Mouse (Mus musculus) inflammation-experienced regulatory T-cells, adult 16 weeks (primary cell): Measurements from ENCODE around the gene Cyp2w1. TPM values are rescaled to one million over a fixed set of nuclear protein-coding genes. Genes with fewer than 3 reads are reported as not detected.

Experiments
- polyA plus RNA-seq: library from polyadenylated mRNA; unstranded; fragments of 100-300 nt; shearing (Covaris generic); gene quantifications from one replicate; pipeline ENCODE4 v1.2.1, GENCODE M21; 2017

The Cyp2w1 gene
- polyA plus RNA-seq: not detected

DNA sequence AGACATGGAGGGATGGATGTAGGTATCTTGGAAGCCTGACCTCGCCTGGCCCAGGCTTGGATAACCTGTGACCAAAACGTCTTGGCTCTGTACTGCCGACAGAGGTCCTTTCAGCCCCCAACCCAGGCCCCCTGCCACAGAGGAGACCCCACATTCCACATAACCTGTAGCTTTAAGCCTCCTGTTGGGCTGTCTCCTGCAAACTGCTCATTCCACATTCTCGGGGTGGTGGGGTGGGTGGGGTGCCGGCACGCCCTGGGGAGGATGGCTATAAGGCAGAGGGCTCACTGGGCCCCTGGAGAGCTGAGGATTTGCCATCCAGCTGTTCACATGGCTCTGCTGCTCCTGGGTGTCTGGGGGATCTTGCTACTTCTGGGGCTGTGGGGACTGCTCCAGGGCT lies at the start of gene Cyp2w1:
Gene Cyp2w1 (plus strand): TSS at position 301 of the 400 bp plus-strand sequence.

DNA sequence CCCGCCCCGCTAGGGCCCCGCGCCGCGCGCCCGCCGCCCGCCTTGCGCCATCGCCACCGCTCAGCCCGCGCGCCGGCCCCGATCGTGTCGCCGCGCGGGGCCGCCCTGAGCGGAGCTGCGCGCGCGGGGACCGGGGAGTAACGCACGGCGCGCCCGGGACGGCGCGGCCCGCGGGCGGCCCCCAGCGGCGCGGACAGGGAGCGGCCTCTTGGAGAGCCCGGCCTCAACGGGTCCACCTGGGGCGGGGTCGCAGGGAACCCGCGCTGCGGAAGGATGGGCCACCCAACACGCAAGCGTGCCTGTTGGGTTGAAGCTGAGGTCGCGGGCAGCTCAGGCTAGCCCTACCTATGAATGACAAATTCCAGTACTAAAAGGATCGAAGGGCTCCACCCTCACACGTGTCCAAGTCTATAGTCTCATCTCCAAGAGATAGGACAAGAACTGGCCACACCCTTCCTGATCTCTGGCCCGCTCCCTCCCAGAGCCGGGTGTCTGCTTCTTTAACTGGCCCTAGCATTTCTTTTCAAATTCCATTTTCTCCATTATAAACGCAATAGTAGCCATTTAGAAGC lies 26.9 kb upstream of the Cyp2w1 start, which contains the start of gene Adap1:
Gene Adap1 (minus strand): TSS at position 228 of the 572 bp plus-strand sequence.

DNA sequence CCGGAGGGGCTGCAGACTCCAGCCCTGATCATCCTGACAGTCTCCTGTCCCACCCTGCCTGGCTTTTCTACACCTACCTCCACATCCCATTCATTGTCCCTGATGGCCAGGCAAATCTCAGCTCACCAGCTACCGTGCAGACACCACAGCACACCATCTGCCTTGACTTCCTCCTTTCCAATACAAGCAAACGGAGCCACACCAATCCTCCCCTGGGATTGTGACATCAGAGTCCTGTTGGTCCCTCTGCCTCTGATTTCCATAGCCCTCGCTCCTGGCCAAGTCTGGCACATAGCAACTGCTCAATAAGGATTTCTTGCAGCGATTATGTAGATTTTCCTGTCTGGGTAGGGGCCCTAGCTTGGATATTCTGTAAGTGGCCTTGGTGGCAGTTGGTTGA lies 1.3 kb upstream of the Cyp2w1 start, which contains the start of gene Cox19:
Gene Cox19 (minus strand): TSS at position 285 of the 400 bp plus-strand sequence.

DNA sequence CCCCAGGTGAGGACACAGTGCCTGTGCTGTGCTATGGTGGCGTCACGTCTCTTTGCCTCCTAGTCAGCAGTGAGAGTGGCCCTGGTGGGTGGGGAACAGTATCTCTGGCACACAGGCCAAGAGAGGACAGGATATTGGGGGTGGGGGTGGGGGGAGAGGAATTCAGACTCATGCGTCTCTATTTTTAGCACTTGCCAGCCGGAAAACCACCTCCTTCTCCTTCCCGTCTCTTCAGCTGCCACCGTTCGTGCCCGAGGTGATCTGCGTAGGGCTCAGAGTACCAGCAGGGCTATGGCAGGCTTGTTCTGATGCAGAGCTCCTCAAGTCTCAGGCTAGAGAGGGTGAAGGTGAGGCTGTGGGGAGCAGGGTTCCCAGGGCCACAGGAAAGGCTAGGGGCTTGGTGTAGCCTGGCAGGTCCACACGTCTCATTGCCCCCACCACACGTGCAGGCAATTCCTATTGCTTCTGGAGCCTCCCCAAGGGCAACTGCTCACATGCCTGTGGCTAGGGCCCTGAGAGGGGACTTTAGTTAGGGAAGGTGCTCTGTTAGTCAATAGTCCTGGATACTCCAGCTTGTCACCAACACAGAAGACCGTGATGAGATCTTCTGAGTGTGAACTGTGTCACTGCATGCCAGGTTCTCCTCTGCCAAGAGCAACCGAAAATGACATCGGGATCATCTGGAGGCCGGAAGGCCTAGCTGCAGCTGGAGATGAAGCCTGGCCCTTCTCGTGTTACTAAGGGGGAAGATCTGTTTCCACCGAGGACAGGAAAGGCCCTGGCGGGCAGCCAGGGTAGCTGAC lies 25.3 kb downstream of the Cyp2w1 start, which contains the start of gene Gpr146:
Gene Gpr146 (plus strand): TSS at position 230 of the 803 bp plus-strand sequence.

DNA sequence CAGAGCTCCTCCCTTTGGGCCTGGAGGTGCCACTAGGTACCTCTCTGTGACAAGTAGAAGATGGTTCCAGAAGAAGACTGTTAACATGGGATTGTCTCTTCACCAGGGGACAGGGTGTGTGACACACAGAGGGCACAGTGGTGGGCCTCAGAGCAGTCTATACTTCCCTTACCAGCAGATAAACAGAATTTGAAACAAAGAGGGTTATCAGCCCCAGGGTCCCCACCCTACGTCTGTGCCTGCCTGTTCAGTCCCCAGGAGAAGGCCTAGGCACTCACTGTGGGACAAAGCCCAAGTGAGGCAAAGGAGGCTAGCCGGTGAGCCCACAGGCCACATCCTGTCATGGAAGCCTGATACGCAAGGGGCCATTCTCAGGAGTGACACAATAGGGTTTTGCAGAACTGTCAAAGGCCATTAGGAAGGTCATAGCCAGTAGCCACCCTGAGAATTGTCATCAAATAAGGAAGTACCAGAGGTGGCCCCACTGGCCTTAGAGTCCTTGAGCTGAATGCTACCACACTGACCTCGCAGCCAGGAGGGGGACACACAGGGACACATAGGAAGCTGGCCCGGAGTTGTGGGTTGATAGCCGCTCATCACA lies 52.5 kb downstream of the Cyp2w1 start, which contains the start of gene C130050O18Rik:
Gene C130050O18Rik (plus strand): TSS at position 480 of the 601 bp plus-strand sequence.

Other genes starting within 250 kb of the Cyp2w1 start
- 2.1 TPM for gene Prkar1b, start 202.6 kb upstream of the Cyp2w1 start, polyA plus RNA-seq
- gene Dnaaf5, start 202.4 kb upstream of the Cyp2w1 start, polyA plus RNA-seq: 8.2 TPM
- gene Sun1, start 152.0 kb upstream of the Cyp2w1 start, polyA plus RNA-seq: 60.6 TPM
- gene Get4, start 100.3 kb upstream of the Cyp2w1 start, polyA plus RNA-seq: 14.8 TPM
- 2.8 TPM for gene Adap1, start 27.0 kb upstream of the Cyp2w1 start, polyA plus RNA-seq
- gene Cox19, start 1.2 kb upstream of the Cyp2w1 start, polyA plus RNA-seq: 50.5 TPM
- gene Gpr146, start 25.1 kb downstream of the Cyp2w1 start, polyA plus RNA-seq: 9.2 TPM
- gene C130050O18Rik, start 52.7 kb downstream of the Cyp2w1 start, polyA plus RNA-seq: 0.18 TPM
- not detected for gene Gper1, start 70.5 kb downstream of the Cyp2w1 start, polyA plus RNA-seq
- gene 3110082I17Rik, start 107.9 kb downstream of the Cyp2w1 start, polyA plus RNA-seq: 7.1 TPM
- 17.2 TPM for gene Zfand2a, start 131.9 kb downstream of the Cyp2w1 start, polyA plus RNA-seq
- gene Uncx, start 190.9 kb downstream of the Cyp2w1 start, polyA plus RNA-seq: not detected